In the genomic region with DNA sequence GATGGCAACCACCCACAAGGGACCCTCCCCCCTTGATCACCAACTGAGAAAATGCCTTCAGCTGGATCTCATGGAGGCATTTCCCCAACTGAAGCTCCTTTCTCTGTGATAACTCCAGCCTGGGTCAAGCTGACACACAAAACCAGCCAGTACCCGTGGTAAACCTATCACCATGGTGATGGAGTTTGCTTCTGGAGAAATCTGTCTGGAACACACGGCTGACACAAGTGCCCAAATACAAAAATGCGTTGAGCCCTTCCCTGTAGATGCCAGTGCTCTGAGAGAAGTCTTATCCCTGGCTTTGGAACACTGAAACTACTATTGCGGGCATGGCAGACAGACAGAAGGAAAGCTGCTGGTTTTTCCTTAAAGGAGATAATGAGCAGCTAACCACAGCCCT, we compare ENCODE assay signal across 26 mouse cellular contexts.
A peak's percentile ranks its signal among the peaks of the same experiment; 100 is the strongest.
DNase-seq lines count a peak whose midpoint lies in the region; ATAC-seq and TF ChIP-seq lines count a peak whose summit lies in the region.
"Had no signal": no experiment of that assay in that cellular context is flagged by ENCODE, and none has a peak within 500 bp of the region (broad histone marks: within the 10 kb centered on the region; RNA-seq: fewer than 3 reads in every experiment).

No protein-coding gene starts in this region.

- intact Hi-C loops in gastrocnemius, adult 2 months (cut with DNase I): no loop called here
- intact Hi-C loops in gastrocnemius, postnatal 14 days (cut with DNase I; ENCODE audit: low total_unique reads): no loop called here

- H3K9me3 ChIP-seq in heart, embryonic 15.5 days (replicated peaks): no peaks in the 10 kb centered on the region
- no peaks in the 10 kb centered on the region for H3K9me3 ChIP-seq in midbrain, embryonic 11.5 days (ENCODE audit: control insufficient read depth, low read length)
- no peaks in the 10 kb centered on the region for H3K9me3 ChIP-seq in midbrain, embryonic 16.5 days (replicated peaks; ENCODE audit: control insufficient read depth, low read length, poor library complexity, severe bottlenecking)
- H3K9me3 ChIP-seq: embryonic facial prominence, embryonic 15.5 days; hindbrain, embryonic 10.5 days had no signal

- DNase-seq in gastrocnemius, adult 2 months: no peak
- no peak for DNase-seq in gastrocnemius, postnatal 14 days
- no peak for DNase-seq in heart, adult 9 months (ENCODE audit: low spot score in 2 of 2)
- peak; percentile 33 for DNase-seq in midbrain, embryonic 11.5 days (ENCODE audit: low spot score, missing footprints)
- peak; percentile 28 for DNase-seq in fibroblast of lung, adult 2 months (ENCODE audit: low read depth)
- DNase-seq in lung, postnatal 10 days: no peak
- DNase-seq: adrenal gland, postnatal 14 days; cerebellum, adult 11-12 months; cerebellum, adult 9-11 months; kidney, postnatal 10 days; layer of hippocampus, postnatal 36 days; left cerebral cortex, postnatal 4 days; liver; lung, adult 2 months; lung, postnatal 14 days; right cerebral cortex, postnatal 4 days; thymus, adult 18-20 months; thymus, postnatal 25 days had no signal

- no peak for TF ChIP-seq CTCF in gastrocnemius, adult 2 months (IDR thresholded peaks at IDR 0.05)

- H3K4me3 ChIP-seq in gastrocnemius, adult 2 months: no peak overlapping the region
- H3K4me3 ChIP-seq in heart, embryonic 15.5 days: no peak overlapping the region
- H3K4me3 ChIP-seq in midbrain, embryonic 11.5 days (ENCODE audit: low read depth, low read length): no peak overlapping the region
- H3K4me3 ChIP-seq in midbrain, embryonic 16.5 days (ENCODE audit: low read depth, low read length): no peak overlapping the region
- H3K4me3 ChIP-seq: embryonic facial prominence, embryonic 15.5 days; hindbrain, embryonic 10.5 days had no signal

- WGBS in heart, embryonic 15.5 days: 54% methylated on average over 4 of the region's 4 CpGs
- whole genome bisulfite sequencing in midbrain, embryonic 11.5 days: 57% methylated on average over 4 of the region's 4 CpGs
- 48% methylated on average over 4 of the region's 4 CpGs for WGBS in midbrain, embryonic 16.5 days

- no peaks in the 10 kb centered on the region for H3K27me3 ChIP-seq in heart, embryonic 15.5 days
- no peaks in the 10 kb centered on the region for H3K27me3 ChIP-seq in midbrain, embryonic 11.5 days (ENCODE audit: control insufficient read depth, insufficient read depth, low read length)
- H3K27me3 ChIP-seq in midbrain, embryonic 16.5 days (ENCODE audit: control insufficient read depth, insufficient read depth, low read depth, low read length): no peaks in the 10 kb centered on the region
- H3K27me3 ChIP-seq: embryonic facial prominence, embryonic 15.5 days had no signal

- 0 out of 2 replicates have a peak, but pooled peaks cover 9% of the 10 kb centered on the region for H3K4me1 ChIP-seq in heart, embryonic 15.5 days (replicated peaks)
- H3K4me1 ChIP-seq in midbrain, embryonic 11.5 days (ENCODE audit: control insufficient read depth, insufficient read depth, low read length): no peaks in the 10 kb centered on the region
- no peaks in the 10 kb centered on the region for H3K4me1 ChIP-seq in midbrain, embryonic 16.5 days (ENCODE audit: control insufficient read depth, insufficient read depth, low read length)

- no peak overlapping the region for H3K4me2 ChIP-seq in heart, embryonic 15.5 days
- H3K4me2 ChIP-seq in midbrain, embryonic 11.5 days: no peak overlapping the region
- H3K4me2 ChIP-seq in midbrain, embryonic 16.5 days (ENCODE audit: low read length): no peak overlapping the region
- H3K4me2 ChIP-seq: embryonic facial prominence, embryonic 15.5 days had no signal

- peaks cover 37% of the 10 kb centered on the region for H3K36me3 ChIP-seq in heart, embryonic 15.5 days
- H3K36me3 ChIP-seq in midbrain, embryonic 11.5 days (ENCODE audit: control insufficient read depth, insufficient read depth, low read length): no peaks in the 10 kb centered on the region; the same call in 1 of the 2 replicates
- no peaks in the 10 kb centered on the region for H3K36me3 ChIP-seq in midbrain, embryonic 16.5 days (ENCODE audit: control insufficient read depth, insufficient read depth, low read length)

- no peak overlapping the region for H3K9ac ChIP-seq in heart, embryonic 15.5 days
- no peak overlapping the region for H3K9ac ChIP-seq in midbrain, embryonic 11.5 days (ENCODE audit: low read length)
- H3K9ac ChIP-seq in midbrain, embryonic 16.5 days (ENCODE audit: low read depth, low read length): no peak overlapping the region
- H3K9ac ChIP-seq: embryonic facial prominence, embryonic 15.5 days; liver, embryonic 14.5 days had no signal

- peak overlapping the region; percentile 56 for H3K27ac ChIP-seq in gastrocnemius, adult 2 months
- peak overlapping the region; percentile 36; the same call in 1 of the 2 replicates for H3K27ac ChIP-seq in heart, embryonic 15.5 days
- no peak overlapping the region for H3K27ac ChIP-seq in midbrain, embryonic 11.5 days (ENCODE audit: low read depth, low read length)
- no peak overlapping the region for H3K27ac ChIP-seq in midbrain, embryonic 16.5 days (ENCODE audit: low read length)
- H3K27ac ChIP-seq: embryonic facial prominence, embryonic 15.5 days; hindbrain, embryonic 10.5 days; liver, embryonic 14.5 days; stomach, postnatal 0 days had no signal

- no peak for ATAC-seq in heart, embryonic 15.5 days (replicated peaks; ENCODE audit: insufficient number of reproducible peaks, insufficient read depth, low FRiP score, low read depth)
- no peak for ATAC-seq in midbrain, embryonic 11.5 days (ENCODE audit: low FRiP score)
- no peak for ATAC-seq in midbrain, embryonic 16.5 days
- ATAC-seq: forebrain, embryonic 14.5 days; intestine, postnatal 0 days had no signal

Comparison
In these comparisons a context has a peak if more than half of its experiments do, and no peak if none do; other contexts are left out.
1. DNase-seq: peak in midbrain, embryonic 11.5 days (single experiment) and fibroblast of lung, adult 2 months (single experiment); none in gastrocnemius, adult 2 months (single experiment), gastrocnemius, postnatal 14 days (single experiment), heart, adult 9 months (0 of 2) and lung, postnatal 10 days (single experiment).
2. H3K27ac ChIP-seq: peak in gastrocnemius, adult 2 months (single experiment) and heart, embryonic 15.5 days (single experiment); none in midbrain, embryonic 11.5 days (single experiment) and midbrain, embryonic 16.5 days (single experiment).